Mouse (Mus musculus): ENCODE measurements around the gene Fosb. TPM values are rescaled to one million over a fixed set of nuclear protein-coding genes. Genes with fewer than 3 reads are reported as not detected.

The Fosb gene
- total RNA-seq, 2 experiments from 2014 or later = 1.2 to 12.9 TPM

GRCm38 (mm10) chr7:19279581-19280114, 30.2 kb downstream of the Fosb start, which contains the start of gene Ppm1n:
Ppm1n (minus strand) TSS chr7:19280064.
- DNase-seq = no peak

- no peak for DNase-seq
These were observed 30.8 kb downstream of the Fosb start for GRCm38 (mm10) chr7:19279052-19279451.

- no peak for DNase-seq
These were observed 33.6 kb downstream of the Fosb start for GRCm38 (mm10) chr7:19276253-19276652.

GRCm38 (mm10) chr7:19272173-19272764, 37.6 kb downstream of the Fosb start:
- DNase-seq = peak; percentile 84

- DNase-seq = peak; percentile 93
These were observed 38.3 kb downstream of the Fosb start, which contains the start of gene Vasp for GRCm38 (mm10) chr7:19271238-19272172. Vasp (minus strand) TSS chr7:19271817.

- no peak for DNase-seq
These were observed 39.2 kb downstream of the Fosb start for GRCm38 (mm10) chr7:19270509-19271237.

- peak; percentile 77 for DNase-seq
These were observed 40.0 kb downstream of the Fosb start for GRCm38 (mm10) chr7:19269721-19270441.

- DNase-seq = no peak
These were observed 40.7 kb downstream of the Fosb start for GRCm38 (mm10) chr7:19268993-19269681.

GRCm38 (mm10) chr7:19267051-19267450, 42.8 kb downstream of the Fosb start:
- DNase-seq = no peak

- no peak for DNase-seq
These were observed 43.7 kb downstream of the Fosb start for GRCm38 (mm10) chr7:19265928-19266822.

GRCm38 (mm10) chr7:19265147-19265546, 44.7 kb downstream of the Fosb start:
- DNase-seq = peak; percentile 55

- DNase-seq = peak; percentile 52
These were observed 51.5 kb downstream of the Fosb start for GRCm38 (mm10) chr7:19258336-19258735.

GRCm38 (mm10) chr7:19257390-19258022, 52.3 kb downstream of the Fosb start:
- DNase-seq = peak; percentile 71

- DNase-seq = no peak
These were observed 53.3 kb downstream of the Fosb start for GRCm38 (mm10) chr7:19256567-19256966.

GRCm38 (mm10) chr7:19255395-19255794, 54.5 kb downstream of the Fosb start:
- DNase-seq = no peak

- no peak for DNase-seq
These were observed 56.4 kb downstream of the Fosb start for GRCm38 (mm10) chr7:19253437-19253836.

Measured in adrenal gland, postnatal 10 days (tissue).